Mouse (Mus musculus): ENCODE measurements around the gene Rin3. TPM values are rescaled to one million over a fixed set of nuclear protein-coding genes. Genes with fewer than 3 reads are reported as not detected.

The Rin3 gene
- total and polyA plus RNA-seq, 2 experiments from 2014 or later: 1.7 to 3.2 TPM

DNA sequence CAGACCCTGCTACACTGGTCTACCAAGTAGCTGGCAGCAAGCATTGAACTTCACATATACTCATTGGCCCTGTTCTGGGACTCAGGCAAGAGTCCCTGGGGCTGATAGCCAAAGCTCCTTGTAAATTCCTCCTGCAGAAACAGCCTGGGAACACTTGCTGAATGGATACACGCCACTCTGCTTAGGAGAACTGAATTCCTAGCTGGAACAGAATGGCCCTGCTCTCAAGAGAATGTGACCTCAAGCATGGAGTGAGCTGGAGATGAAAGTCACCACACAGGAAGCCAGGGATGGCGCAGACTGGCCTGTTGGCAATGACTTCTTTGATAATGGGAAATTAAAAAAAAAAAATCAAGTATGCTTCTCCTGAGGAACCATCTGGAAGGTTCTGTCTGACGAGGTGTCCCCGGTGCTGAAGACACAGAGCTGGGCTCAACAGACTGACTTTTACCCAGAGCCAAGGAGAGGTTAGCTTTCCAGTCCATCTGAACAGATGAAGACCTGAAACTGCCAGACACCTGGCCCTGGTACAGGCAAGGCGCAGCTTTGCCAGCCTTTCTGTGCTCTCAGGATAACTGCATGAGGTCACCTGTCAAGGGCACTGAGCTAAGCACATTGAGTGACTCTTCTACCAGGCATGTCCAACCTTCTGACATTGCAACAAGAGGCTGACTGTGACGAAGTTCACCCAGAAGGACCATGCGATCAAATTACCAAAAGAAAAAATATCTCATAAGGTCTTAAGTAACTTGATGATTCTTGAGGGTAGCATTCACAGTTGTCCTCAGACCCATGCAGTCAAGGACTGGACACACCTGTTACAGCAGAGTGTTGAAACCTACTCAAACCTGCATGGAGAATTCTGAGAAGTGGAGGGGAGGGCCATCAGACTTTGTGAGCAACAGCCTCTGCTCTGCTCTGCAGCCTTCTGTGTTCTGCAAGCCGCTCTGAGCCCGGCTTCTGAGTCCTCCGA is 78.6 kb downstream of the Rin3 start:
- DNase-seq (ENCODE audit: low spot score) (no peak), ATAC-seq (no peak)
- no peak overlapping the region for H3K4me3 ChIP-seq (ENCODE audit: low read length)
- H3K9me3 ChIP-seq (ENCODE audit: low read length): no peaks in the 10 kb centered on the region
- H3K4me1 ChIP-seq (ENCODE audit: insufficient read depth, low read length): no peaks in the 10 kb centered on the region
- no peak overlapping the region for H3K4me2 ChIP-seq (ENCODE audit: low read depth, low read length)
- WGBS: 84% methylated on average over 10 of the region's 10 CpGs
- H3K36me3 ChIP-seq (ENCODE audit: insufficient read depth, low read length): no peaks in the 10 kb centered on the region
- H3K27me3 ChIP-seq (ENCODE audit: insufficient read depth, low read length): no peaks in the 10 kb centered on the region
- H3K27ac ChIP-seq: no peak overlapping the region
- H3K9ac ChIP-seq (replicated peaks; ENCODE audit: low read length): no peak overlapping the region
- TF ChIP-seq CTCF (IDR thresholded peaks at IDR 0.05; ENCODE audit: low read depth): no peak

DNA sequence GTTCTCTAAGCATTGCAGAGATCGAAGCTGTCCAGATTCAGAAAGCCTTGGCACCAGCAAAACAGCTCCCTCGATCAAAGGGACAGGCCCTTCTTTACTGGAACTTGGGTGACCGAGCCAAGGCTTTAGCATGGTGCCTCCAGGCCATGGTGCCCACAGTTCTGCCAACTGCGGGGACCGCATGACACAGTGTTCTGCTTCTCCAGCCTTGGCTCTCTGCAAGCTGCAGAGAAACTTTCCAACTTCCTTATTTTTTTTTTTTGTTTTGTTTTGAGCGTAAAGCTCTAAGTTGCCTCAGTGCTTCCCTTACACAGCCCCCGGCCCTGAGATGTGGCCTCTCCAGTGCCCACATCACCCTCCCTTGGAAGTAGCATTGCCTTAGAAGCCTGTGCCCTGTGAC is 82.2 kb downstream of the Rin3 start:
- Histone ChIP-seq H3K9ac (replicated peaks; ENCODE audit: low read length) (no peak overlapping the region), H3K27me3 (ENCODE audit: insufficient read depth, low read length) (no peaks in the 10 kb centered on the region), H3K36me3 (ENCODE audit: insufficient read depth, low read length) (no peaks in the 10 kb centered on the region), H3K4me1 (ENCODE audit: insufficient read depth, low read length) (no peaks in the 10 kb centered on the region), H3K27ac (no peak overlapping the region), H3K9me3 (ENCODE audit: low read length) (no peaks in the 10 kb centered on the region), H3K4me3 (ENCODE audit: low read length) (no peak overlapping the region), H3K4me2 (ENCODE audit: low read depth, low read length) (no peak overlapping the region)
- no peak for DNase-seq (ENCODE audit: low spot score)
- TF ChIP-seq CTCF (IDR thresholded peaks at IDR 0.05; ENCODE audit: low read depth): no peak
- no peak for ATAC-seq
- 92% methylated on average over 7 of the region's 7 CpGs for WGBS

DNA sequence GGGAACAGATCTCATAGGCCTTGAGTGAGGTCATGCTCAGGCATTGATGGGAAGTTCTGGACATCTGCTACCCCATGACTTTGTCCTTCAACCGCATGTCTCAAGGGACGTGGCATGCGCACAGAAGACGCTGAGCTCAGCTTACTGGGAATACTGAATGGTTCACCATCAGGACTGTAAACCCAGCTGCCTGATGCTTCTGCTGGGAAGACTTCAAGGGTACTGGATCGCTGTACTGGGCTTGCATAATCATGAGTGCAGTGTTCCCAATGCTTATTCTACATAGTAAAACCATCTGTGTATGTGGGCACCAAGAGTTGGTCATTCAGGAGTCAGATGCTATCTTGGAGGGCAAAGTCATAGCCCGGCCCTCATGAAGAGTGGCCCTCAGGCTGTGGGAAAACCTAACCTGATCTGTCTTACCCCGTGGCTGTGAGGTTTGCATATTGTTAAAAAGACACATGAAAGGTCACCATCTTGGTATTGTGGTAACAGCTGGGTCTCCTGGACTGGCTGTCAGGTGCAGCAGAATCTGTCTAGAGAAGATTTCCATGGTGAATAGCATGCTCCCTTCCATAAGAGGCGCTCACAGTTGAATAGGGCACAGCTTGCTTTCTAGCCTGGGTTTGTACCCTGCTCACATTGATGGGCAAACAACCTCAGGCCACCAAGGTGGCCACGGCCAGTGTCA is 83.4 kb downstream of the Rin3 start:
- H3K4me3 ChIP-seq (ENCODE audit: low read length): no peak overlapping the region
- no peak overlapping the region for H3K27ac ChIP-seq
- H3K4me2 ChIP-seq (ENCODE audit: low read depth, low read length): no peak overlapping the region
- H3K9ac ChIP-seq (replicated peaks; ENCODE audit: low read length): no peak overlapping the region
- no peaks in the 10 kb centered on the region for H3K9me3 ChIP-seq (ENCODE audit: low read length)
- WGBS: 89% methylated on average over 9 of the region's 9 CpGs
- no peaks in the 10 kb centered on the region for H3K4me1 ChIP-seq (ENCODE audit: insufficient read depth, low read length)
- no peaks in the 10 kb centered on the region for H3K27me3 ChIP-seq (ENCODE audit: insufficient read depth, low read length)
- no peak for TF ChIP-seq CTCF (IDR thresholded peaks at IDR 0.05; ENCODE audit: low read depth)
- ATAC-seq: no peak
- no peaks in the 10 kb centered on the region for H3K36me3 ChIP-seq (ENCODE audit: insufficient read depth, low read length)
- no peak for DNase-seq (ENCODE audit: low spot score)

DNA sequence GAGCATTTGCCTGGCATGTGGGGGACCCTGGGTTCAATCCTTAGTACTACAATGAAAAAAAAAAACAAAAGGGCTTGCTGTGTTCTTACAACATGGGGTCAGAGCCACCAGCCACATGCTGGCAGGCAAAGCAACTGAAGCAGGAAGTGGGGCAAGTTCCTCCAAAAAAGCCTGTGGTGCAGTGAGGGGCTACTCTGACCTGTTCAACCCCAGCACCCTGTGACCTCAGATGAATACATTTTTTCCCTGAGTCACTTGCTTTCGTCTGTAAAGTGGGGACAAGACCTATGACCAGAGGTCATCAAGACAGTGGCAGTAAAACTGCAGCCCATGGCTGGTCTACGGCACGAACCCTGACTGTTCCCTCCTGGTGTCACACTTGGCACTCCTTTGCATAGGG is 84.2 kb downstream of the Rin3 start:
- Histone ChIP-seq H3K36me3 (ENCODE audit: insufficient read depth, low read length) (no peaks in the 10 kb centered on the region), H3K27ac (no peak overlapping the region), H3K4me2 (ENCODE audit: low read depth, low read length) (no peak overlapping the region), H3K4me3 (ENCODE audit: low read length) (no peak overlapping the region), H3K27me3 (ENCODE audit: insufficient read depth, low read length) (no peaks in the 10 kb centered on the region), H3K9ac (replicated peaks; ENCODE audit: low read length) (no peak overlapping the region), H3K9me3 (ENCODE audit: low read length) (no peaks in the 10 kb centered on the region), H3K4me1 (ENCODE audit: insufficient read depth, low read length) (no peaks in the 10 kb centered on the region)
- no peak for TF ChIP-seq CTCF (IDR thresholded peaks at IDR 0.05; ENCODE audit: low read depth)
- 62% methylated on average over 3 of the region's 3 CpGs for WGBS
- ATAC-seq (no peak), DNase-seq (ENCODE audit: low spot score) (no peak)

DNA sequence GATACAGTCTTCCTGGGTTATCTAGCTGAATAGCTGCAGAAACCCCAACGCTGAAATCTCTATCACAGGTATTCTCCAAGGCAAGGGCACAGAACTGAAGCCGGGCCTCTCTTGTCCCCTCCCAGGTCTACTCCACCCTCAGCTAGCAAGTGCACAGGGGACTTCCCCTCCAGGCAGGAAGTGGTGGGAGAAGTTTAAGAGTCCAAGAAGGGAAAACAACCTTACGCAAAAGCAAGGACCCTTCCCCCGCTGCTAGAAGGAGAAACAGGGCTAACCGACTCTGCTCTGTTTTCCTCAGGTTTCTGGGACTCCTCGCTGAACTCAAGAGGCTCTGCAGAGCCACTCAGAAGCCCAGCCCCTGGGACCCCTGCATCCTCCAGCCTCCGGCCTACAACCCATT is 85.2 kb downstream of the Rin3 start:
- no peaks in the 10 kb centered on the region for H3K4me1 ChIP-seq (ENCODE audit: insufficient read depth, low read length)
- WGBS: 81% methylated on average over 7 of the region's 7 CpGs
- H3K9ac ChIP-seq (replicated peaks; ENCODE audit: low read length): no peak overlapping the region
- no peak for TF ChIP-seq CTCF (IDR thresholded peaks at IDR 0.05; ENCODE audit: low read depth)
- H3K27ac ChIP-seq: no peak overlapping the region
- H3K27me3 ChIP-seq (ENCODE audit: insufficient read depth, low read length): no peaks in the 10 kb centered on the region
- no peak overlapping the region for H3K4me2 ChIP-seq (ENCODE audit: low read depth, low read length)
- ATAC-seq (no peak), DNase-seq (ENCODE audit: low spot score) (no peak)
- H3K4me3 ChIP-seq (ENCODE audit: low read length): no peak overlapping the region
- H3K36me3 ChIP-seq (ENCODE audit: insufficient read depth, low read length): no peaks in the 10 kb centered on the region
- no peaks in the 10 kb centered on the region for H3K9me3 ChIP-seq (ENCODE audit: low read length)

DNA sequence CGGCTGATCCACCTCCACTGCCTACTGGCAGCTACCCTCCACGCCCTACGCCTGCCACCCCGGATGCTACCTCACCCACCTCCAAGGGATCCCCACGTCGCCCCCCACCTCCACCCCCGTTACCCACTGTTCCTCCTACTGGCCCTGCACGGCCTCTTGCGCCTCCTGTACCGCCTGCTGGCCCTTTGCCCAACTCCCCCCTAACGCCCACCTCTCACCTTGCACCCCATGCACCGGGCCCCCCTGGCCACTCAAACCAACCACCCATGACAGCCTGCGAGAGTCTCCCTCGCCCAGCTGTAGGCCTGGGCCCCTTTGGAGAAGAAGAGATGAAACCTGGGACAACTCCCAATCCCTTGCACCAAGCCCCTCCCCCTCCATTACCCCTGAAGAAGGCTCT is 85.7 kb downstream of the Rin3 start:
- ATAC-seq (peak; percentile 24; the same call in 1 of the 2 replicates), DNase-seq (ENCODE audit: low spot score) (no peak)
- no peak for TF ChIP-seq CTCF (IDR thresholded peaks at IDR 0.05; ENCODE audit: low read depth)
- Histone ChIP-seq H3K36me3 (ENCODE audit: insufficient read depth, low read length) (no peaks in the 10 kb centered on the region), H3K9ac (replicated peaks; ENCODE audit: low read length) (no peak overlapping the region), H3K4me1 (ENCODE audit: insufficient read depth, low read length) (no peaks in the 10 kb centered on the region), H3K27ac (no peak overlapping the region), H3K9me3 (ENCODE audit: low read length) (no peaks in the 10 kb centered on the region), H3K4me2 (ENCODE audit: low read depth, low read length) (no peak overlapping the region), H3K27me3 (ENCODE audit: insufficient read depth, low read length) (no peaks in the 10 kb centered on the region), H3K4me3 (ENCODE audit: low read length) (no peak overlapping the region)
- WGBS: 89% methylated on average over 14 of the region's 14 CpGs
